Mouse (Mus musculus) urinary bladder, postnatal 14 days (tissue): ENCODE data around the gene Rad21l.
"Not testable (repeated sequence)": the region's sequence is repeated elsewhere in the genome, so short reads cannot be mapped to it uniquely, and the experiment has no call there.

Source experiments
- DNase-seq: peaks from one replicate; pipeline ENCODE4 v3.0.0; 2021; ENCODE audit warnings: low spot score

The Rad21l gene

GRCm38 (mm10) chr2:151628011-151628410, 40.3 kb downstream of the Rad21l start:
- no peak for DNase-seq

- no peak for DNase-seq
These were observed 42.0 kb downstream of the Rad21l start for GRCm38 (mm10) chr2:151626296-151626695.

GRCm38 (mm10) chr2:151623776-151624175, 44.6 kb downstream of the Rad21l start:
- no peak for DNase-seq

- DNase-seq = peak; percentile 20
These were observed 51.6 kb downstream of the Rad21l start for GRCm38 (mm10) chr2:151616551-151617329.

- not testable (repeated sequence) for DNase-seq
These were observed 52.6 kb downstream of the Rad21l start for GRCm38 (mm10) chr2:151615779-151616178.

GRCm38 (mm10) chr2:151609974-151610373, 58.4 kb downstream of the Rad21l start:
- DNase-seq = no peak

GRCm38 (mm10) chr2:151608435-151608834, 59.9 kb downstream of the Rad21l start:
- DNase-seq = no peak

GRCm38 (mm10) chr2:151605437-151605987, 62.8 kb downstream of the Rad21l start:
- DNase-seq = no peak

- no peak for DNase-seq
These were observed 64.7 kb downstream of the Rad21l start for GRCm38 (mm10) chr2:151603630-151604029.

GRCm38 (mm10) chr2:151602106-151602505, 66.2 kb downstream of the Rad21l start:
- DNase-seq = no peak

GRCm38 (mm10) chr2:151598068-151598467, 70.3 kb downstream of the Rad21l start:
- DNase-seq = no peak
